Mouse (Mus musculus) heart, adult 2 months (tissue): ENCODE results near the gene Dexi. TPM values are rescaled to one million over a fixed set of nuclear protein-coding genes. Genes with fewer than 3 reads are reported as not detected.

Source experiments
- DNase-seq, 2 experiments: peaks; one replicate each; pipeline ENCODE4 v3.0.0; 2021
- H3K27ac ChIP-seq: fragments of 200-600 bp; 2 replicates; pipeline ENCODE4 v1.8.1; 2022
- H3K27me3 ChIP-seq: fragments of 200-500 bp; 2 replicates; pipeline ENCODE4 v1.6.1; 2012; ENCODE audit warnings: mild to moderate bottlenecking, low read length, inconsistent platforms, mixed read lengths; ENCODE audit not compliant: control insufficient read depth, insufficient read depth
- H3K36me3 ChIP-seq: fragments of 200-500 bp; 2 replicates; pipeline ENCODE4 v1.6.1; 2012; ENCODE audit warnings: low read length, inconsistent platforms; ENCODE audit not compliant: control insufficient read depth, insufficient read depth
- H3K4me1 ChIP-seq: fragments of 200-500 bp; 2 replicates; pipeline ENCODE4 v1.6.1; 2011; ENCODE audit warnings: low read length; ENCODE audit not compliant: control insufficient read depth, insufficient read depth
- H3K4me3 ChIP-seq: fragments of 200-600 bp; 2 replicates; pipeline ENCODE4 v1.8.1; 2022
- H3K79me2 ChIP-seq: fragments of 200-500 bp; replicated peaks from 2 replicates; pipeline ENCODE4 v1.6.1; 2012; ENCODE audit warnings: mild to moderate bottlenecking, inconsistent platforms, low read length, moderate library complexity, mixed read lengths; ENCODE audit not compliant: control insufficient read depth, insufficient read depth
- H3K9ac ChIP-seq: fragments of 200-500 bp; 2 replicates; pipeline ENCODE4 v1.6.1; 2012; ENCODE audit warnings: low read depth, mild to moderate bottlenecking, control low read depth, inconsistent platforms, low read length, mixed read lengths
- CTCF ChIP-seq: fragments of 200-600 bp; IDR thresholded peaks from 2 replicates; pipeline ENCODE4 v1.8.1; 2022; ENCODE audit warnings: antibody characterized with exemption, mild to moderate bottlenecking, moderate library complexity
- EP300 ChIP-seq: fragments of 200-500 bp; IDR thresholded peaks from 2 replicates; pipeline ENCODE4 v1.6.1; 2011; ENCODE audit warnings: low read depth, low read length, control low read depth; ENCODE audit not compliant: insufficient read depth
- POLR2A ChIP-seq: fragments of 200-500 bp; IDR thresholded peaks from 2 replicates; pipeline ENCODE4 v1.6.1; 2011; ENCODE audit warnings: mild to moderate bottlenecking, low read depth, low read length, control low read depth; ENCODE audit not compliant: insufficient read depth
- WGBS: fragments of 180-500 bp; shearing (Covaris S2); methylation state at CpG from one replicate; pipeline ENCODE4 v1.1.7; 2018; 5-methylcytosine and 5-hydroxymethylcytosine counted together
- intact Hi-C: fragments of 180-260 bp; cut with DNase I; formaldehyde crosslinking; loops from one replicate; pipeline ENCODE4 v1.15.1; 2025
- polyA plus RNA-seq: library from polyadenylated mRNA; depleted of rRNA; stranded (reverse); fragments of >200 nt; gene quantifications from 2 replicates; pipeline ENCODE4 v1.2.3, GENCODE M21; 2012
- total RNA-seq, 2 experiments: library from RNA; stranded (reverse); gene quantifications; 2 replicates each; pipeline ENCODE4 v1.2.3; 2021

The Dexi gene
- total and polyA plus RNA-seq, 3 experiments = 32.1 to 65.5 (median 41.1) TPM

DNA sequence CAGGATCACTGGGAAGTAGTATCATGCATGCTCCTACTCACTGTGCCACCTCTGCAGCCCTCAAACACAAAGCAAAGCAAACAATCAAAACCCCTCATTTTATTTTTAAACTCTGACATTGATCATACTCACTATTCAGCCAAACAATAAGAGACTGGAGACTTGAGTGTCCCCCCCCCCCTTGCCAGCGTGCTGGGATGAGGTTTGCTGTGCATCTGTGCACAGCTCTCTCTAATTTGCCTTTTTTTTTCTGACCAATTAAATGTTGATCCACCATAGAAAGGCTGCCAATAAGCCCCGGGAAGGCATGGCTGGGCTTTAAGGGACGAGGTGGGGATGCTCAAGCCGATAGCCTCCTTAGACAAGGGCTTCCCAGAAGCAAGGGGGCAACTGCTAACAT is 35.4 kb downstream of the Dexi start:
- intact Hi-C loops = no loop called here
- TF ChIP-seq POLR2A (no peak), EP300 (no peak), CTCF (no peak)
- no peak overlapping the region for H3K9ac ChIP-seq
- 71% methylated on average over 4 of the region's 4 CpGs for WGBS
- no peak overlapping the region for H3K4me3 ChIP-seq
- no peaks in the 10 kb centered on the region for H3K36me3 ChIP-seq
- H3K79me2 ChIP-seq = no peaks in the 10 kb centered on the region
- H3K27me3 ChIP-seq = no peaks in the 10 kb centered on the region
- DNase-seq = no peak
- H3K27ac ChIP-seq = no peak overlapping the region
- H3K4me1 ChIP-seq = no peaks in the 10 kb centered on the region

DNA sequence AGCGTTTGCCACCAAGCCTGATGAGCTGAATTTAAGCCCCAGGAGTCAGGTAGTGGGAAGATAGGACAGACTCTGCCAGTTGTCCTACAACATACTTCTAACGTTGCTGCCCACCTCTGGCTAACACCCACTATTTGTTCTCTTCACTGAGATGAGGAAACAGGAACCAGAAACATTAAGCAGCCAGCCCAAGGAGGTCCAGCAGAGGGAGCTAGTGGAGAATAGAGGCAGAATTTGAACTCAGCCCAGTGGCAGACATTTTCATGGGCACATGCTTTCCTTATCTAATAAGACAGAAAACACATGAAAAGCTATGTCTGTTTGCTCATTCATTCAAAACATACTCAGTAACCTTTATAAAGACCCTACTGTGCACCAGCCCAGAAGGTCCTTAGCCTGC is 39.8 kb downstream of the Dexi start:
- H3K9ac ChIP-seq = no peak overlapping the region
- no peak for TF ChIP-seq POLR2A
- no peak for TF ChIP-seq CTCF
- no peak for TF ChIP-seq EP300
- no peaks in the 10 kb centered on the region; the same call in 1 of the 2 replicates for H3K4me1 ChIP-seq
- 60% methylated on average over 2 of the region's 2 CpGs for WGBS
- H3K27ac ChIP-seq = no peak overlapping the region
- no peaks in the 10 kb centered on the region for H3K36me3 ChIP-seq
- DNase-seq = no peak
- H3K4me3 ChIP-seq = no peak overlapping the region
- intact Hi-C loops = no loop called here
- H3K27me3 ChIP-seq = no peaks in the 10 kb centered on the region
- no peaks in the 10 kb centered on the region for H3K79me2 ChIP-seq

DNA sequence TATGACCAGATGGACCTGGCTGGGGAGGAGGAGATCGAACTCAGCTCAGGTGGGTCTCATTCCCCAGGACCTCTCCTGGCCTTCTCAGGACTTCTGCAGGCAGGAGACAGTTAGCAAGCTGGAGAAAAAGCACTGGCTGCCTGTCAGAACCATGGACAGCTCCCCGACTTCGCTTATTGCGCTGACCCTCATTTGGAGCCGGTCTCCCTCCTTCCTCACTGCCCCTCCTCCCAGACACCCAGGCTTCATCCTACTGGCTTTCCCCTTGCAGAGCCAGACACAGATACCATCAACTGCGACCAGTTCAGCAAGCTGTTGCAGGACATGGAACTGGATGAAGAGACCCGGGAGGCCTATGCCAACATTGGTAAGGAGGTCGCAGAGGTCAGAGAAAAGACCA is 41.0 kb downstream of the Dexi start:
- H3K4me1 ChIP-seq = no peaks in the 10 kb centered on the region; the same call in 1 of the 2 replicates
- 16% methylated on average over 8 of the region's 8 CpGs for WGBS
- no peaks in the 10 kb centered on the region for H3K27me3 ChIP-seq
- no peak overlapping the region for H3K4me3 ChIP-seq
- intact Hi-C loops = no loop called here
- no peaks in the 10 kb centered on the region for H3K36me3 ChIP-seq
- no peak overlapping the region for H3K9ac ChIP-seq
- DNase-seq = no peak
- no peaks in the 10 kb centered on the region for H3K79me2 ChIP-seq
- H3K27ac ChIP-seq = no peak overlapping the region
- TF ChIP-seq POLR2A = no peak
- no peak for TF ChIP-seq EP300
- no peak for TF ChIP-seq CTCF

DNA sequence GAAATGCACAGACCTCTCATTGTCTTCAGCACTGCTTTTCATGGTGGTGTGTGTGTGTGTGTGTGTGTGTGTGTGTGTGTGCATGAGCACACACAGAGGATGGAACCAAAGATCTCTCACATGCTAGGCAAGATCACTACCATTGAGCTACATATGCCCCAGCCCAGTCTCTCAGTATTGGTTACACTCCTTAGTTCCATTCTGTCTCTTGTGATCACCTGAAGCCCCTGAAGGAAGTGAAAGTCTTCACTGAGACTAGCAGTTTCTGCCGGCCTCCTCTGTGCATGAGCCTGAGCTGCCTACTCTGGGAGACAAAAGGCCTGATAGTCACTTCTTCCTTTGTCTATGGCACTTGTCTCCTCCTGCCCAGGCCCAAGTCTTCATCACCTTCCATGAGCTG is 43.7 kb downstream of the Dexi start:
- 62% methylated on average over 1 of the region's 1 CpGs for WGBS
- Histone ChIP-seq H3K79me2 (no peaks in the 10 kb centered on the region), H3K4me3 (no peak overlapping the region), H3K9ac (no peak overlapping the region), H3K27me3 (no peaks in the 10 kb centered on the region), H3K36me3 (no peaks in the 10 kb centered on the region), H3K4me1 (no peaks in the 10 kb centered on the region; the same call in 1 of the 2 replicates), H3K27ac (no peak overlapping the region)
- no peak for DNase-seq
- TF ChIP-seq EP300 = no peak
- TF ChIP-seq CTCF = no peak
- no peak for TF ChIP-seq POLR2A
- intact Hi-C loops = no loop called here

- DNase-seq = no peak
- no peak overlapping the region for H3K4me3 ChIP-seq
- no peaks in the 10 kb centered on the region for H3K27me3 ChIP-seq
- H3K79me2 ChIP-seq = no peaks in the 10 kb centered on the region
- 25% methylated on average over 5 of the region's 5 CpGs for WGBS
- no peaks in the 10 kb centered on the region; the same call in 1 of the 2 replicates for H3K4me1 ChIP-seq
- intact Hi-C loops = no loop called here
- no peak overlapping the region for H3K9ac ChIP-seq
- no peak overlapping the region for H3K27ac ChIP-seq
- H3K36me3 ChIP-seq = no peaks in the 10 kb centered on the region
- no peak for TF ChIP-seq EP300
- no peak for TF ChIP-seq CTCF
- TF ChIP-seq POLR2A = no peak
Observed at GRCm38 (mm10) chr16:10498096-10498602, 44.7 kb downstream of the Dexi start.

GRCm38 (mm10) chr16:10495824-10496298 is 47.0 kb downstream of the Dexi start:
- no peak for DNase-seq
- Histone ChIP-seq H3K4me3 (no peak overlapping the region), H3K9ac (no peak overlapping the region), H3K27ac (no peak overlapping the region), H3K27me3 (no peaks in the 10 kb centered on the region), H3K79me2 (no peaks in the 10 kb centered on the region), H3K36me3 (no peaks in the 10 kb centered on the region), H3K4me1 (no peaks in the 10 kb centered on the region; the same call in 1 of the 2 replicates)
- TF ChIP-seq CTCF (no peak), POLR2A (no peak), EP300 (no peak)
- intact Hi-C loops = no loop called here
- WGBS = 55% methylated on average over 2 of the region's 2 CpGs
